9 mouse cellular contexts compared by ENCODE assay signal in the genomic region with DNA sequence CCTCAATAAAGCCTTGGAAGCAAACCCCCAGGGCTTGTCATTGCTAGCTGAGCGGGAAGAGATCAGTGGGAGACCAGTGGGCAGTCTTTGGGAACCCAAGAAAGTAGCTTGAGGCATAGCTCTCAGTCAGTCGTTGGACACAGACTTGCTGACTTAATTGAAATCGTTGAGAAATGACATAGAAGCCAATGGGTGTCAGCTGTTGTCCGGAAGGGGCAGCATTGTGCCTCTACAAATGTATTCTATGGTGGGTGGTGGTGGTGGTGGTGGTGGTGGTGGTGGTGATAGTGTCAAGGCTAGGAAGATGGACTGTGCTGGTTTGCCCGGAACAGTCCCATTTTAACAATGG. TPM values are rescaled to one million over a fixed set of nuclear protein-coding genes. Genes with fewer than 3 reads are reported as not detected.
DNase-seq lines count a peak whose midpoint lies in the region; ATAC-seq and TF ChIP-seq lines count a peak whose summit lies in the region.
"Had no signal": no experiment of that assay in that cellular context is flagged by ENCODE, and none has a peak within 500 bp of the region (broad histone marks: within the 10 kb centered on the region; RNA-seq: fewer than 3 reads in every experiment).

No protein-coding gene starts in this region.

- TF ChIP-seq CTCF in ES-Bruce4 (IDR thresholded peaks at IDR 0.05; ENCODE audit: low read depth, low read length) = no peak

- H3K9ac ChIP-seq in ES-Bruce4 (ENCODE audit: low read depth, poor library complexity, severe bottlenecking) = peak overlapping the region; percentile 72
- peak overlapping the region; percentile 56 for H3K9ac ChIP-seq in hindbrain, embryonic 11.5 days (ENCODE audit: low read depth, low read length)

- peak overlapping the region; percentile 94 for H3K27ac ChIP-seq in heart, embryonic 10.5 days
- H3K27ac ChIP-seq in ES-Bruce4 (ENCODE audit: insufficient read depth, low read length) = no peak overlapping the region
- no peak overlapping the region for H3K27ac ChIP-seq in hindbrain, embryonic 11.5 days (ENCODE audit: low read depth, low read length)

- TF ChIP-seq POLR2A in ES-Bruce4 (IDR thresholded peaks at IDR 0.05; ENCODE audit: insufficient read depth, low read length) = no peak

- no peak for ATAC-seq in hindbrain, embryonic 11.5 days (ENCODE audit: low FRiP score)

- no peaks in the 10 kb centered on the region for H3K27me3 ChIP-seq in heart, embryonic 10.5 days (ENCODE audit: insufficient read depth, poor library complexity, severe bottlenecking)
- no peaks in the 10 kb centered on the region for H3K27me3 ChIP-seq in ES-Bruce4 (ENCODE audit: control insufficient read depth, insufficient read depth, low read length, poor library complexity, severe bottlenecking)
- no peaks in the 10 kb centered on the region for H3K27me3 ChIP-seq in hindbrain, embryonic 11.5 days (ENCODE audit: control insufficient read depth, insufficient read depth, low read length)
- no peaks in the 10 kb centered on the region for H3K27me3 ChIP-seq in megakaryocyte, embryonic 14.5 days (replicated peaks)
- H3K27me3 ChIP-seq: Patski had no signal

- no peak for DNase-seq in heart, embryonic 10.5 days (ENCODE audit: low spot score)
- DNase-seq in heart, adult 8-10 months (ENCODE audit: low spot score) = no peak
- DNase-seq in hindbrain, embryonic 11.5 days (ENCODE audit: low spot score) = no peak
- DNase-seq in frontal cortex, postnatal 14 days (ENCODE audit: low spot score in 2 of 2) = no peak
- DNase-seq in gastrocnemius, adult 18-20 months (ENCODE audit: low spot score) = no peak
- no peak for DNase-seq in left cerebral cortex, adult 11 months (ENCODE audit: low spot score)

- peaks cover 24% of the 10 kb centered on the region for H3K36me3 ChIP-seq in heart, embryonic 10.5 days
- H3K36me3 ChIP-seq in ES-Bruce4 (ENCODE audit: control insufficient read depth, insufficient read depth, low read length, poor library complexity, severe bottlenecking) = no peaks in the 10 kb centered on the region
- peaks cover 2% of the 10 kb centered on the region for H3K36me3 ChIP-seq in hindbrain, embryonic 11.5 days (ENCODE audit: control insufficient read depth, insufficient read depth, low read length)
- peaks cover 41% of the 10 kb centered on the region for H3K36me3 ChIP-seq in megakaryocyte, embryonic 14.5 days (replicated peaks; ENCODE audit: low read length)

- TF ChIP-seq EP300 in ES-Bruce4 (IDR thresholded peaks at IDR 0.05; ENCODE audit: insufficient read depth, low read depth, low read length) = no peak

- WGBS in heart, embryonic 10.5 days = 38% methylated on average over 5 of the region's 5 CpGs
- 35% methylated on average over 5 of the region's 5 CpGs for WGBS in hindbrain, embryonic 11.5 days

- H3K4me2 ChIP-seq in hindbrain, embryonic 11.5 days (replicated peaks; ENCODE audit: low read depth, low read length) = peak overlapping the region; percentile 95

- no peaks in the 10 kb centered on the region for H3K9me3 ChIP-seq in heart, embryonic 10.5 days
- H3K9me3 ChIP-seq in ES-Bruce4 (replicated peaks; ENCODE audit: control insufficient read depth, insufficient read depth, low read length, poor library complexity, severe bottlenecking) = no peaks in the 10 kb centered on the region
- no peaks in the 10 kb centered on the region for H3K9me3 ChIP-seq in hindbrain, embryonic 11.5 days (ENCODE audit: control insufficient read depth, low read length)
- no peaks in the 10 kb centered on the region for H3K9me3 ChIP-seq in megakaryocyte, embryonic 14.5 days

- H3K4me3 ChIP-seq in heart, embryonic 10.5 days = peak overlapping the region; percentile 72
- H3K4me3 ChIP-seq in ES-Bruce4 (ENCODE audit: low read depth, low read length) = peak overlapping the region; percentile 92
- H3K4me3 ChIP-seq in hindbrain, embryonic 11.5 days (ENCODE audit: low read depth, low read length) = peak overlapping the region; percentile 56
- peak overlapping the region; percentile 98 for H3K4me3 ChIP-seq in megakaryocyte, embryonic 14.5 days (replicated peaks)

- H3K4me1 ChIP-seq in heart, embryonic 10.5 days = peaks cover 20% of the 10 kb centered on the region
- H3K4me1 ChIP-seq in ES-Bruce4 (ENCODE audit: control insufficient read depth, insufficient read depth, low read length) = no peaks in the 10 kb centered on the region
- no peaks in the 10 kb centered on the region for H3K4me1 ChIP-seq in hindbrain, embryonic 11.5 days (replicated peaks; ENCODE audit: control insufficient read depth, insufficient read depth, low read length)
- peaks cover 56% of the 10 kb centered on the region for H3K4me1 ChIP-seq in megakaryocyte, embryonic 14.5 days

RNA-seq across cellular contexts. Expression of a gene that starts 0.9 kb away (rescaled TPM):
- 6.6 and 6.8 TPM in 2 replicates for polyA plus RNA-seq in heart, embryonic 10.5 days (2016; fragmentation: Nextera tagmentation; extraction: Ambion mirVana)
- 1 to 10 TPM; 5.8 to 6.7 (median 6.5) TPM for total RNA-seq in heart, adult 8-10 months (2022)
- 8.8 and 9.2 TPM in 2 replicates for polyA plus RNA-seq in ES-Bruce4 (2011; ENCODE audit: insufficient read depth, insufficient read length, low read depth, missing spikeins)
- 9.0 and 12.6 TPM in 2 replicates for polyA plus RNA-seq in hindbrain, embryonic 11.5 days (2014; fragmentation: Nextera tagmentation; extraction: Ambion mirVana)
- polyA plus RNA-seq in megakaryocyte, embryonic 14.5 days (2012; ENCODE audit: insufficient read depth, low replicate concordance) = 6.0 TPM in 2 replicates
- 1 to 10 TPM; 3.1 to 3.2 TPM for total RNA-seq in gastrocnemius, adult 18-20 months (2021)

RNA-seq across cellular contexts. Expression of a gene that starts 6.8 kb away (rescaled TPM):
- not detected in 2 replicates for polyA plus RNA-seq in heart, embryonic 10.5 days (2016; fragmentation: Nextera tagmentation; extraction: Ambion mirVana)
- not detected for total RNA-seq in heart, adult 8-10 months (2022)
- not detected in 2 replicates for polyA plus RNA-seq in ES-Bruce4 (2011; ENCODE audit: insufficient read depth, insufficient read length, low read depth, missing spikeins)
- polyA plus RNA-seq in hindbrain, embryonic 11.5 days (2014; fragmentation: Nextera tagmentation; extraction: Ambion mirVana) = not detected in 2 replicates
- polyA plus RNA-seq in megakaryocyte, embryonic 14.5 days (2012; ENCODE audit: insufficient read depth, low replicate concordance) = 0.17 TPM in 1 of 2 replicates, not detected in the other
- total RNA-seq in gastrocnemius, adult 18-20 months (2021) = not detected
- polyA plus RNA-seq: Patski had no signal
